Mouse (Mus musculus): ENCODE measurements around the gene Ncf2.

GRCm38 (mm10) chr1:152766032-152766772 lies 33.8 kb upstream of the Ncf2 start, which contains the start of the genes Rgl1 and Arpc5:
- TF ChIP-seq CTCF (IDR thresholded peaks at IDR 0.05; ENCODE audit: control insufficient read depth, insufficient read depth, low read length) (no peak), POLR2A (IDR thresholded peaks at IDR 0.05; ENCODE audit: borderline replicate concordance, control insufficient read depth, low read depth, low read length) (peak; percentile 98)

All from bone marrow, adult 2 months (tissue).